8 mouse cellular contexts compared by ENCODE assay signal in genomic region chr9:123849976-123850695, GRCm38 (mm10). TPM values are rescaled to one million over a fixed set of nuclear protein-coding genes. Genes with fewer than 3 reads are reported as not detected.
A peak's percentile ranks its signal among the peaks of the same experiment; 100 is the strongest.
DNase-seq lines count a peak whose midpoint lies in the region; ATAC-seq lines count a peak whose summit lies in the region.

No protein-coding gene starts in this region.

- no peak overlapping the region for H3K9ac ChIP-seq in midbrain, embryonic 16.5 days (ENCODE audit: low read depth, low read length)
- peak overlapping the region; percentile 98 for H3K9ac ChIP-seq in heart, embryonic 16.5 days (ENCODE audit: low read length)

- no peak overlapping the region for H3K27ac ChIP-seq in midbrain, embryonic 10.5 days (replicated peaks)
- H3K27ac ChIP-seq in midbrain, embryonic 16.5 days (ENCODE audit: low read length): no peak overlapping the region
- peak overlapping the region; percentile 98 for H3K27ac ChIP-seq in heart, embryonic 16.5 days (ENCODE audit: low read length)

- no peaks in the 10 kb centered on the region for H3K27me3 ChIP-seq in midbrain, embryonic 10.5 days (ENCODE audit: low read depth, poor library complexity, severe bottlenecking)
- H3K27me3 ChIP-seq in midbrain, embryonic 16.5 days (ENCODE audit: control insufficient read depth, insufficient read depth, low read depth, low read length): no peaks in the 10 kb centered on the region
- no peaks in the 10 kb centered on the region for H3K27me3 ChIP-seq in heart, embryonic 16.5 days (ENCODE audit: control insufficient read depth, insufficient read depth, low read length)

- H3K9me3 ChIP-seq in midbrain, embryonic 10.5 days (replicated peaks): no peaks in the 10 kb centered on the region
- H3K9me3 ChIP-seq in midbrain, embryonic 16.5 days (replicated peaks; ENCODE audit: control insufficient read depth, low read length, poor library complexity, severe bottlenecking): no peaks in the 10 kb centered on the region
- H3K9me3 ChIP-seq in heart, embryonic 16.5 days (replicated peaks; ENCODE audit: control insufficient read depth, low read length): no peaks in the 10 kb centered on the region

- H3K4me1 ChIP-seq in midbrain, embryonic 10.5 days: peaks cover 21% of the 10 kb centered on the region
- H3K4me1 ChIP-seq in midbrain, embryonic 16.5 days (ENCODE audit: control insufficient read depth, insufficient read depth, low read length): peaks cover 8% of the 10 kb centered on the region
- peaks cover 25% of the 10 kb centered on the region for H3K4me1 ChIP-seq in heart, embryonic 16.5 days (ENCODE audit: control insufficient read depth, insufficient read depth, low read length)

- ATAC-seq in midbrain, embryonic 16.5 days: no peak
- no peak for ATAC-seq in heart, embryonic 16.5 days (replicated peaks; ENCODE audit: extremely low read depth, insufficient read depth, low FRiP score)

- WGBS in midbrain, embryonic 10.5 days: 69% methylated on average over 2 of the region's 2 CpGs
- WGBS in midbrain, embryonic 16.5 days: 76% methylated on average over 2 of the region's 2 CpGs
- WGBS in heart, embryonic 16.5 days: 48% methylated on average over 2 of the region's 2 CpGs

- no peak overlapping the region for H3K4me2 ChIP-seq in midbrain, embryonic 16.5 days (ENCODE audit: low read length)
- H3K4me2 ChIP-seq in heart, embryonic 16.5 days (ENCODE audit: low read depth, low read length): peak overlapping the region; percentile 64

- DNase-seq in cerebellum, adult 9-10 months: peak; percentile 38
- DNase-seq in cerebellum, adult 11 months: no peak
- no peak for DNase-seq in midbrain, embryonic 10.5 days (ENCODE audit: low spot score)
- DNase-seq in mesoderm, embryonic 11.5 days (ENCODE audit: low read depth, low spot score): peak; percentile 1
- no peak for DNase-seq in frontal cortex, postnatal 14 days (ENCODE audit: low spot score in 2 of 2)
- no peak for DNase-seq in spleen, postnatal 14 days (ENCODE audit: low spot score in 2 of 2)

- H3K4me3 ChIP-seq in midbrain, embryonic 10.5 days: peak overlapping the region; percentile 72
- H3K4me3 ChIP-seq in midbrain, embryonic 16.5 days (ENCODE audit: low read depth, low read length): no peak overlapping the region
- H3K4me3 ChIP-seq in heart, embryonic 16.5 days (ENCODE audit: low read length): peak overlapping the region; percentile 92

- no peaks in the 10 kb centered on the region for H3K36me3 ChIP-seq in midbrain, embryonic 10.5 days
- no peaks in the 10 kb centered on the region for H3K36me3 ChIP-seq in midbrain, embryonic 16.5 days (ENCODE audit: control insufficient read depth, insufficient read depth, low read length)
- no peaks in the 10 kb centered on the region for H3K36me3 ChIP-seq in heart, embryonic 16.5 days (ENCODE audit: control insufficient read depth, insufficient read depth)

RNA-seq across cellular contexts. Expression of gene Fyco1, which starts 1.6 kb away (rescaled TPM):
- polyA plus RNA-seq in midbrain, embryonic 10.5 days (2016; fragmentation: Nextera tagmentation; extraction: Ambion mirVana): 10.8 and 12.0 TPM in 2 replicates
- 18.1 and 18.2 TPM in 2 replicates for polyA plus RNA-seq in midbrain, embryonic 16.5 days (2015; fragmentation: Nextera tagmentation; extraction: Ambion mirVana)
- 29.0 and 34.1 TPM in 2 replicates for polyA plus RNA-seq in heart, embryonic 16.5 days (2015; fragmentation: Nextera tagmentation; extraction: Ambion mirVana)

RNA-seq across cellular contexts. Expression of gene Xcr1, which starts 11.7 kb away (rescaled TPM):
- polyA plus RNA-seq in midbrain, embryonic 10.5 days (2016; fragmentation: Nextera tagmentation; extraction: Ambion mirVana): 0.02 TPM in 1 of 2 replicates, not detected in the other
- 0.04 TPM in 1 of 2 replicates, not detected in the other for polyA plus RNA-seq in midbrain, embryonic 16.5 days (2015; fragmentation: Nextera tagmentation; extraction: Ambion mirVana)
- 0.05 TPM in 1 of 2 replicates, not detected in the other for polyA plus RNA-seq in heart, embryonic 16.5 days (2015; fragmentation: Nextera tagmentation; extraction: Ambion mirVana)

RNA-seq across cellular contexts. Expression of gene Cxcr6, which starts 43.9 kb away (rescaled TPM):
- polyA plus RNA-seq in midbrain, embryonic 10.5 days (2016; fragmentation: Nextera tagmentation; extraction: Ambion mirVana): 0.17 and 0.25 TPM in 2 replicates
- polyA plus RNA-seq in midbrain, embryonic 16.5 days (2015; fragmentation: Nextera tagmentation; extraction: Ambion mirVana): 0.28 TPM in 1 of 2 replicates, not detected in the other
- 0.65 and 1.2 TPM in 2 replicates for polyA plus RNA-seq in heart, embryonic 16.5 days (2015; fragmentation: Nextera tagmentation; extraction: Ambion mirVana)

Comparison
In these comparisons a context has a peak if more than half of its experiments do, and no peak if none do; other contexts are left out.
1. DNase-seq: peak in cerebellum, adult 9-10 months (single experiment) and mesoderm, embryonic 11.5 days (single experiment); none in cerebellum, adult 11 months (single experiment), midbrain, embryonic 10.5 days (single experiment), frontal cortex, postnatal 14 days (0 of 2) and spleen, postnatal 14 days (0 of 2).